Mouse (Mus musculus) intestine, embryonic 15.5 days (tissue): ENCODE data around the gene Rassf5. TPM values are rescaled to one million over a fixed set of nuclear protein-coding genes. Genes with fewer than 3 reads are reported as not detected.

ENCODE experiments used
- ATAC-seq: fragments of 200-750 bp; cut with Nextera tagmentation; 2 replicates; pipeline ENCODE4 v1.8.0; 2017; ENCODE audit warnings: moderate TSS enrichment, moderate library complexity
- H3K27ac ChIP-seq: fragments of 300-500 bp; sonication (generic); 2 replicates; pipeline ENCODE4 v1.5.1; 2015; ENCODE audit warnings: mild to moderate bottlenecking, inconsistent platforms
- H3K27me3 ChIP-seq: fragments of 300-500 bp; sonication (generic); replicated peaks from 2 replicates; pipeline ENCODE4 v1.6.1; 2015; ENCODE audit warnings: inconsistent platforms
- H3K36me3 ChIP-seq: fragments of 300-500 bp; sonication (generic); 2 replicates; pipeline ENCODE4 v1.6.1; 2015; ENCODE audit warnings: inconsistent platforms
- H3K4me1 ChIP-seq: fragments of 300-500 bp; sonication (generic); replicated peaks from 2 replicates; pipeline ENCODE4 v1.6.1; 2015; ENCODE audit warnings: inconsistent platforms
- H3K4me2 ChIP-seq: fragments of 300-500 bp; sonication (generic); replicated peaks from 2 replicates; pipeline ENCODE4 v1.6.1; 2015; ENCODE audit warnings: mild to moderate bottlenecking, inconsistent platforms
- H3K4me3 ChIP-seq: fragments of 300-500 bp; sonication (generic); replicated peaks from 2 replicates; pipeline ENCODE4 v1.5.1; 2015; ENCODE audit warnings: inconsistent platforms
- H3K9ac ChIP-seq: fragments of 300-500 bp; sonication (generic); 2 replicates; pipeline ENCODE4 v1.6.1; 2015; ENCODE audit warnings: inconsistent platforms
- H3K9me3 ChIP-seq: fragments of 300-500 bp; sonication (generic); 2 replicates; pipeline ENCODE4 v1.6.1; 2016; ENCODE audit warnings: inconsistent platforms
- WGBS: fragments of 180-500 bp; shearing (Covaris S2); methylation state at CpG from one replicate; pipeline ENCODE4 v1.1.7; 2015; 5-methylcytosine and 5-hydroxymethylcytosine counted together
- polyA plus RNA-seq: library from polyadenylated mRNA; unstranded; fragments of >200 nt; fragmentation: Nextera tagmentation; extraction: Ambion mirVana; gene quantifications from 2 replicates; pipeline ENCODE4 v1.2.1, GENCODE M21; 2015

The Rassf5 gene
- polyA plus RNA-seq, 1 experiment from 2014 or later = 2.8 TPM

DNA sequence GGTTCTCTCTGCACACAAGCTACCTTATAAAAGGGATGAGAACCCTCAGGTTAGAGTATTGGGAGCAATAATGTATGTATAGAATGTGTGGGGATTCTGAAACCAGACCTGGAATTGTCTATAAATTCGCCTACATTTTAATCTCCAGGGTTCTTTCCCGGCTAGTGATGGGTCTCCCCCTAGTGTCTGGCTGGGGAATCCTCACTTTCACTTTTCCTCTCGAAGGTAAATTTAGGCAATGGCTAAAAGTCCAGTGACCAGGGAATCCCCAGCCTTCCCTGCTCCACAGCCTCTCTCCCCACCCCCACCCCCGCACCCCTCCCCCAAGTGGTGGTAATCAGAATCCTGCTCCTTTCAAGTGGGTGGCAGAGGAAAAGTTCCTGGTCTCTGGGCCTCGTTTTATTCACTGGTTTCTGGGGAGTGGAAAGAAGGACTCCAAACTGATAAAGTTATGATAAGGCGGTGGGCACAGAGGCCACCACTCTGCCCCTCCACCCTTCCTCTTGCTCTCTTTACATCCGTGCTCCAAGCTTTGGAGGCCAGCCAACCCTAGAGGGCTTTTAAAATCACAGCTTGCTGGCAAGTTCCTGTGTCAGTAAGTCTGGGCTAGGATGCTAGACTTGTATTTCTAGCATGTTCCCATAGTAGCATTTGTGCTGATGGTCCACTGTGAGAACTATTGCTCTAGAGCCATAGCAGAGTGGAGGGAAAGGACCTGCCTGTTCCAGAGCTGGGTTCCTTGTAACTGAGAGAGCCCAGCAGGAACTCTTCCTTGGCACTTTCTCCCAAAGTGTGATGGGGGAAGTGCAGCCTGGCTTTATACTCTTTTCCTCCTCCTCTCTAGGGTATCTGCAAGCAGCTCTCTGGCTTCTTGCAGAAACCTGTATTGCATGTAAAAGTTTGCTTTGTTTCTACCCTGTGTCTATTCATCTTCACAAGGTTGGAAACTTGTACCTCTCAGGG lies 1.7 kb upstream of the Rassf5 start:
- H3K9me3 ChIP-seq = no peaks in the 10 kb centered on the region
- 6% methylated on average over 7 of the region's 7 CpGs for WGBS
- no peaks in the 10 kb centered on the region for H3K36me3 ChIP-seq
- no peak overlapping the region for H3K9ac ChIP-seq
- no peak overlapping the region for H3K4me3 ChIP-seq
- H3K27me3 ChIP-seq = peaks cover 40% of the 10 kb centered on the region
- ATAC-seq = no peak
- peak overlapping the region; percentile 24; the same call in 1 of the 2 replicates for H3K4me2 ChIP-seq
- H3K4me1 ChIP-seq = peaks cover 14% of the 10 kb centered on the region
- H3K27ac ChIP-seq = no peak overlapping the region

DNA sequence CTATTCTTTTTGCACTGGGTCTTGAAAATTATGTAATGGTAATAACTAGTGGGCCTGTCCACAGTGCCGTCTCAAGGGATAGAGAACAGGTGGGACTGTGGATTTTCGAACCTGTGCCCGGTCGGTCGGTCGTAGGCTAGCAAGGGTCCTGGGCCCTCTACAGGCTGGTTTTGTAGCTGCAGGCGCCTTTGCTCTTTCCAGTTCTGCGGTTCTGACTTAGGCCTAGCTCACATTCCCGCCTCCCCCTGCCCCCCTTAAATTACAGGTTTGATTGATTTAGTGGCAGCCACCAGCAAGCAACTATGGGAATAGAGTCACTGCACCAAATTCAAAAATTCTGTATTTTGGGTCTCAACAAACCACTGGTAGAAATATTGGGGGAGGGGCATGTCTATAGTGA lies 868 bp upstream of the Rassf5 start:
- H3K27ac ChIP-seq = no peak overlapping the region
- 11% methylated on average over 9 of the region's 9 CpGs for WGBS
- H3K9ac ChIP-seq = no peak overlapping the region

DNA sequence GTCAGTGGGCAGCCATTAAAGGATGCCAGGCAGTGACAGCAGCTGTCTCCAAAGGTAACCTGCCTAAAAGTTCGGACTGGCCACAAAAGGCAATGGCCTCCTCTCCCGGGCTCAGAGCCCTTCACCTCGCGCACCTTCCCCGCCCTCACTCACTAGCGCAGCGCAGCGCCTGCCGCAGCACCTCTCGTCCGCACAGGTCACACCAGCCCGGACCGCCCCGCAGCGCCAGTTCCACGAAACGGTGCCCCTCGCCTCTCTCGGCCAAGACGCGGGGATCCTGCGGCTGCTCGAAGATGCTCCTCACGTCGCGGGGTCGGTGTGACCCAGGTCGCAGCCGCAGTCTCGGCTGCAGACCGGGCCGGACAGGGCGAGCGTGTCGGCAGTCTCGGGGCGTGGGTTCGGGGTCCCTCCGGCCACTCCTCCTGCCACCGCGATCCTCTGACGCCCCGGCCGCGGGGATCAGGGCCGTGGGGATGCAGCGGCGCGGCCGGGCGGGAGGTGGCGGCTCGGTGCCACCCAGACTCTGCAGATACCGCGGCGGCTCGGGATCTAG lies 446 bp downstream of the Rassf5 start:
- H3K36me3 ChIP-seq = no peaks in the 10 kb centered on the region
- ATAC-seq = peak; percentile 14
- peaks cover 47% of the 10 kb centered on the region for H3K27me3 ChIP-seq
- H3K27ac ChIP-seq = no peak overlapping the region
- peak overlapping the region; percentile 64 for H3K4me3 ChIP-seq
- no peaks in the 10 kb centered on the region for H3K9me3 ChIP-seq
- WGBS = under 1% methylated on average over 57 of the region's 57 CpGs
- peaks cover 14% of the 10 kb centered on the region for H3K4me1 ChIP-seq
- peak overlapping the region; percentile 98 for H3K4me2 ChIP-seq
- H3K9ac ChIP-seq = peak overlapping the region; percentile 62

More for the DNA sequence above, 868 bp upstream of the Rassf5 start:
- peak overlapping the region; percentile 98 for H3K4me2 ChIP-seq
- H3K4me3 ChIP-seq = peak overlapping the region; percentile 64
- peaks cover 14% of the 10 kb centered on the region for H3K4me1 ChIP-seq
- ATAC-seq = peak; percentile 39
- peaks cover 42% of the 10 kb centered on the region for H3K27me3 ChIP-seq
- H3K36me3 ChIP-seq = no peaks in the 10 kb centered on the region
- H3K9me3 ChIP-seq = no peaks in the 10 kb centered on the region

DNA sequence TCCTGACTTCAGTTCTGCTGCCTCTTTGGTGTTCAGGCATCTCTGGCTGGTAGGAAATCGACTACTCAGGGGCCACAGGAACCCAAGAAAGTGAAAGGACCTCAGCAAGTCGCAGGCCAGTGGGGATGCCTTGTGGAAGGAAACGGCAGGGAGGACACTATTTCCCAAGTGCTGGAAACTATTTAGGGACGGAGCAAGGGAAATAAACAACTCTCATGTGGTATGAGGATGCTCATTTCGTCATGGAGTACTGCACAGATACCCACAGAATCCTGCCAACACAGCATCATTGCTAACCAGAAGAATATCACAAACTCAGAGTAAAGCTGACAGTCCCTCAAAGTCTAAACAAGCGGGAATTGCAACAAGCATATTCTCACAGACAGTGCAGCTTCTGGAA lies 2.1 kb downstream of the Rassf5 start:
- no peak for ATAC-seq
- Histone ChIP-seq H3K27me3 (peaks cover 47% of the 10 kb centered on the region), H3K36me3 (no peaks in the 10 kb centered on the region), H3K4me1 (peaks cover 17% of the 10 kb centered on the region), H3K4me3 (no peak overlapping the region), H3K9me3 (no peaks in the 10 kb centered on the region), H3K4me2 (peak overlapping the region; percentile 19; the same call in 1 of the 2 replicates), H3K27ac (no peak overlapping the region), H3K9ac (no peak overlapping the region)
- WGBS = 41% methylated on average over 6 of the region's 6 CpGs

DNA sequence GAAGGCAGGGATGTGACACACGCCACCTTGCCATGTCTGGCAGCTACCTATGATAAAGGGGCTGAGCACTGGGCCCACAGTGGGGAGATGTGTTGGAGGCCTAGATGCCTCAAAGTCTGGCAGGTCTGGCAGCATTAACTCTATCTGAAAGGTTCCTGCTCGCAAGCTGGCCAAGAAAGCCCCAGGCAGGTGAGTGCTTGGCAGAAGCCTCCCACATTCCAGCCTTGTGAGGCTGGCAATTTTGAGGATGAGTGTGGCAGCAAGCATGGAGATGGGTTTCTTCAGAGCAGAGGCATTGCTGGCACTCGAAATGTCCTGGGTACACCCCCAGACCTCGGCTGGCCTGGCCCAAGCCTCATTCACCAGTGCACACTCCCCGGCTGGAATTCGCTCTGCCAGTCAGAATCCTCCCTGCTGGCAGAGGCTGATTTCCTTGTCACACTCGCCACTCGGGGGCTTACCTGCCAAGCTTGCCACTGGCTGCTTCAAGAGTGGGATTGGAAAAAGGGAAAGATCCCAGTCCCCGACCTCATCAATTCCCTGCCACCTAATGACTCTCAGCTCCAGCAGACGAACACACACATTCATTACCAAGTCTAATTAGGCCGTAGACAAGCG lies 5.4 kb downstream of the Rassf5 start:
- Histone ChIP-seq H3K9ac (no peak overlapping the region), H3K4me1 (peaks cover 10% of the 10 kb centered on the region; the same call in 1 of the 2 replicates), H3K36me3 (no peaks in the 10 kb centered on the region), H3K27me3 (peaks cover 30% of the 10 kb centered on the region), H3K4me2 (no peak overlapping the region), H3K27ac (no peak overlapping the region), H3K4me3 (no peak overlapping the region), H3K9me3 (no peaks in the 10 kb centered on the region)
- 77% methylated on average over 12 of the region's 12 CpGs for WGBS
- ATAC-seq = no peak

DNA sequence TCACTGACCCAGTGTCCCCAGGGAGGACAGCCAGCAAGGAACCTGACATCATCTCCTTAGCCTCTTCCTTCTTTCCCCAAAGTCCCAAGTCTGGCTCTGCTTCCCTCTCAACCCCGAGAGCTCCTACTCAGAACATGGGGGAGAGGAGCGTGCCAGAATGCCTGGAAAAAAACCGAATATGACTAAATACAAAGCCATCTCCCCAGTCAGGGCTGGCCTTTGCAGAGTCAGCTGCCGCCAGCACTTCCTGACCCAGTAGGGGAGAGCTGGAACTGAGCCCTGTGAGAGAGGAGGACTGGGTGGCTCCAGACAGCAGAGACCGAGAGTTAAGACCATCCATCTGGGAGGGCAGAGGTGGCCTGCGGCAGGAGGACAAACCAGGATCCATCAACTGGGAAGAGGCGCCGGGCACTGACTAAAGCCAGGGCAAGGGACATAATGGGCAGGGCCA lies 6.1 kb downstream of the Rassf5 start:
- Histone ChIP-seq H3K9ac (no peak overlapping the region), H3K36me3 (no peaks in the 10 kb centered on the region), H3K4me3 (no peak overlapping the region), H3K4me1 (0 out of 2 replicates have a peak, but pooled peaks cover 7% of the 10 kb centered on the region), H3K9me3 (no peaks in the 10 kb centered on the region), H3K27me3 (peaks cover 24% of the 10 kb centered on the region), H3K4me2 (no peak overlapping the region), H3K27ac (no peak overlapping the region; the same call in 1 of the 2 replicates)
- WGBS = 43% methylated on average over 8 of the region's 8 CpGs
- ATAC-seq = peak; percentile 53

DNA sequence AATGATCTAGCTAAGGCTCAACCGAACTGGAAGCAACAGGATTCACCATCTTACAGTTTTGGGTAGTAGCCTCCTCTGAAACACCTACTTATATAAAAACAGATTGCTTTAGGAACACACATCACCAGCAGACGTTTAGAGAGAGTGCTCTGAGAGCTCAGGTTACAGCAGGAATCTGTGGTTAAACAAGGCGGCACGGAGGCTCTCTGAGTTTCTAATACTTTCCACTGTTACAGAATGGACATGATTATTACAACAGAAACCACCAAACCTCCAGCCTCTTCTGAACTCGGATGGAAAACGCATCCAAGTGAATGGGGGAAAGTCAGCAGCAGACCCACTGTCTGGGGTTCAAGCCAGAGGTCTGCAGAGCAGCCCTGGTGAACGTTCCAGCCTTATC lies 9.0 kb downstream of the Rassf5 start:
- Histone ChIP-seq H3K36me3 (no peaks in the 10 kb centered on the region), H3K27me3 (peaks cover 5% of the 10 kb centered on the region), H3K4me2 (no peak overlapping the region), H3K27ac (no peak overlapping the region), H3K9me3 (no peaks in the 10 kb centered on the region), H3K4me3 (no peak overlapping the region), H3K9ac (no peak overlapping the region), H3K4me1 (0 out of 2 replicates have a peak, but pooled peaks cover 3% of the 10 kb centered on the region)
- ATAC-seq = no peak
- WGBS = 45% methylated on average over 7 of the region's 7 CpGs

DNA sequence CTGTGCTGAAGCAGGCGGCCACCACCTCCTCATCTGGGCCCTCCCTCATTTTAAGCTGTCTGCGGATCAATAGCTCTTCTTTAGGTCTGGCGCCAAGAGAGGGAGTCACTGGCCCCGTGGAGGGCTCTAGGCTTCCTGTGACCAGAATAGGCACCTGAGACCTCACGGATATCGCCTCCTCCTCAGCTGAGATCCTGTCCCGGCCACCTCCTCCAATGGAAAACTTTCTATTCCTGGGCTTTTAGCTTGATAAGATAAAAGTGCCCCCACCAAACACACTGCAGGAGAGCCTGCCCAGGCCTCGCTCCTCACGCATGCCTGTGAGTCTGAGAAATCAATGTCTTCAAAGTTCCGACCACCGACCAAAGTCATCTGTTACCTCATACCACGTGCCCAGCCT lies 11.5 kb downstream of the Rassf5 start:
- no peak overlapping the region for H3K4me3 ChIP-seq
- H3K27ac ChIP-seq = no peak overlapping the region
- no peaks in the 10 kb centered on the region for H3K36me3 ChIP-seq
- 56% methylated on average over 12 of the region's 12 CpGs for WGBS
- H3K27me3 ChIP-seq = no peaks in the 10 kb centered on the region; the same call in 1 of the 2 replicates
- no peak overlapping the region for H3K4me2 ChIP-seq
- no peaks in the 10 kb centered on the region for H3K4me1 ChIP-seq
- ATAC-seq = no peak
- no peaks in the 10 kb centered on the region for H3K9me3 ChIP-seq
- H3K9ac ChIP-seq = no peak overlapping the region

DNA sequence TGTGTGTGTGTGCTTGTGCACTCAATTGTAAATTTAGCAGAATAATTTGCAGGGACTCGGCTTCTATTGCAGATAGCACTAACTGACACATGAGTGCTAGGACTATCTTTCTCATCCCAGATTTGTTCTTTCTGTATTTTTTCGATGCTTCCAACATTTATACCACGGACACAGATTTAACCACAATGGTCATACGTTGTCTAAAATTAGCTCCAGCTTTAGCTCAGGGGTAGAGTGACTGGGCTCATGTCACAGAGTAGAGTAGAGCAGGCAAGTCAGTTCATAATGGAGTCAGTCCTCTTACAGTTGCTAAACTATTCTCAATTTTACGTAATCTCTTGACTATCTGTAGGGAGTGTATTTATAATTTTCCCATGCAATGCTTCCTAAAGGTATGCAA lies 16.4 kb downstream of the Rassf5 start:
- WGBS = 81% methylated on average over 5 of the region's 5 CpGs
- no peak for ATAC-seq
- no peak overlapping the region for H3K27ac ChIP-seq

DNA sequence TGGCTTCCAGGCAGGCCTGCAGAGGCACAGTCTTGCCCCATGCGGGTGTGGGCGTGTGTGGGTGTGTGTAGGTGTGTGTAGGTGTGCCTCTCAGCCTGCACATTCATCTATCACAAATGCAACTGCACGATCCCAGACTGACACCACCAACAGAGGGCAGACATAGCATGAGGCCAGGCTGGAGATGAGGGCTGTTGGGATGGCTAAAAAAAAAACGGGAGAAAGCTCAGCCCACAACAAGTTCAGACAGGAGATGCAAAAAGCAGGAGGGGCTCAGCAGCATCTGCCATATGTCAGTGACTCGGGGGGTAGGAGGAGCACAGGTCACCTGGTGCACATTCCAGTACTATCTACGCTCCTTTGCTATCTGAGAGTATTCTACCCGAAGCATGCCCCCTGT lies 16.8 kb downstream of the Rassf5 start:
- Histone ChIP-seq H3K4me3 (no peak overlapping the region), H3K27ac (no peak overlapping the region), H3K36me3 (no peaks in the 10 kb centered on the region), H3K4me1 (0 out of 2 replicates have a peak, but pooled peaks cover 6% of the 10 kb centered on the region), H3K9ac (no peak overlapping the region), H3K4me2 (no peak overlapping the region), H3K27me3 (no peaks in the 10 kb centered on the region), H3K9me3 (no peaks in the 10 kb centered on the region)
- peak; percentile 31; the same call in 1 of the 2 replicates for ATAC-seq
- WGBS = 40% methylated on average over 7 of the region's 7 CpGs

More for the DNA sequence above, 16.4 kb downstream of the Rassf5 start:
- Histone ChIP-seq H3K4me1 (0 out of 2 replicates have a peak, but pooled peaks cover 6% of the 10 kb centered on the region), H3K4me3 (no peak overlapping the region), H3K36me3 (no peaks in the 10 kb centered on the region), H3K9me3 (no peaks in the 10 kb centered on the region), H3K4me2 (no peak overlapping the region), H3K9ac (no peak overlapping the region), H3K27me3 (no peaks in the 10 kb centered on the region)

DNA sequence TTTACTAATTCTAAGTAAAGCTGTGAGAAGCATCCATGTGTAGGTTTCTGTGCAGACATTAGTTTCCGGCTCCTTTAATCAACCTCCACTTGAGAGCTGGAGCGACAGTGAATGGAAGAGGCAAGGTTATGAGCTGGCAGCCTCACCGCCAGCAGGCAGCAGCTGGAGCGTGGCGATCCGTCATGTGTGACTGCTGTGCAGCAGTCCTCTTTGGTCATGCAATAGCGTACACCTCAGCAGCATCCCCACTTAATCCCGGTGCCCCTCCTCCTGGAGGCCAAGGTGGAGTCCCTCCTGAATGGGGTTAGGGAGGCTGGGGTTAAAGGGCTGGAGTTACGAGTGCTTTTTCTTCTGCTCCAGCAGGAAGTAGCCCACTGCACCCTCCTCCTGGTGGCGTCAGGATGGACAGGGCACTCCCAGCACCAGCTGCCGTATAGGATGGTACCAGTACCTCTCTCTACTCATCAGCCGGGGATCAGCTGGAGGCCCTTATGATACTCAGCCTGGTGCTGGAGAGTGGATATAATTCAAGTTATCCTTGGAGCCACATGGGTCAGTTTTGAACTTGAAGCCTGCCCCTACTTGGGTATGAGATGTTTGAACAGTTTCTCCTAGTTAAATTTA lies 20.1 kb downstream of the Rassf5 start:
- WGBS = 62% methylated on average over 12 of the region's 12 CpGs
- Histone ChIP-seq H3K4me1 (0 out of 2 replicates have a peak, but pooled peaks cover 6% of the 10 kb centered on the region), H3K4me3 (no peak overlapping the region), H3K36me3 (no peaks in the 10 kb centered on the region), H3K9ac (no peak overlapping the region), H3K27me3 (no peaks in the 10 kb centered on the region), H3K9me3 (no peaks in the 10 kb centered on the region), H3K27ac (no peak overlapping the region), H3K4me2 (no peak overlapping the region)
- ATAC-seq = no peak

DNA sequence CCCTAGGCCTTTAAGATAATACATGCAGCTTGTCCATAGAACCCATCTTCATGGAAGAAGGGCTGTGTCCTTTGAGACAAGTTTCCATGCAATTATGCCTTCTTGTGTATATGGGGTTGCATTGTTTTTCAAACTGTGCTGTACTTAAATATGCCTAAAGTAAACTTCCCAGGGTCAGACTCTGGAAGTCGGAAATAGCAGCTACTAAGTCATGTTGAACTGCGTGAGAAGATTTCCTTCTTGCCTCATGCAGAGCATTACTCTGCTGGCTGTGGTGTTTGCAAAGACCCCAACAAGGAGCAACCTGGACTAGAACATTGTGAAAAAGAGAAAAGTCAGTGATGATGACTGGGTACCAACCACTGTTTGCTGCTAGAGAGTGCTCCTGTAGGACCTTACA lies 21.7 kb downstream of the Rassf5 start:
- H3K4me3 ChIP-seq = no peak overlapping the region
- H3K27ac ChIP-seq = no peak overlapping the region
- no peak overlapping the region for H3K9ac ChIP-seq
- H3K36me3 ChIP-seq = no peaks in the 10 kb centered on the region
- no peak for ATAC-seq
- no peak overlapping the region for H3K4me2 ChIP-seq
- H3K27me3 ChIP-seq = no peaks in the 10 kb centered on the region
- no peaks in the 10 kb centered on the region for H3K9me3 ChIP-seq
- 68% methylated on average over 2 of the region's 2 CpGs for WGBS
- H3K4me1 ChIP-seq = 0 out of 2 replicates have a peak, but pooled peaks cover 5% of the 10 kb centered on the region
